Mouse (Mus musculus): ENCODE measurements around the gene Gm572.

The Gm572 gene

GRCm38 (mm10) chr4:148643291-148644156 lies at the start of gene Gm572:
Gene Gm572 (plus strand): TSS chr4:148643317.
- in situ Hi-C loops (cut with MboI; ENCODE audit: low sequenced_read_pairs), result no loop called here

- in situ Hi-C loops (cut with MboI; ENCODE audit: low sequenced_read_pairs), result no loop called here
These were observed 49.1 kb upstream of the Gm572 start for GRCm38 (mm10) chr4:148593996-148594395.

- in situ Hi-C loops (cut with MboI; ENCODE audit: low sequenced_read_pairs), result no loop called here
These were observed 47.2 kb upstream of the Gm572 start for GRCm38 (mm10) chr4:148595916-148596315.

- in situ Hi-C loops (cut with MboI; ENCODE audit: low sequenced_read_pairs), result no loop called here
These were observed 46.4 kb upstream of the Gm572 start for GRCm38 (mm10) chr4:148596731-148597130.

GRCm38 (mm10) chr4:148598826-148599225 lies 44.3 kb upstream of the Gm572 start:
- in situ Hi-C loops (cut with MboI; ENCODE audit: low sequenced_read_pairs), result no loop called here

- in situ Hi-C loops (cut with MboI; ENCODE audit: low sequenced_read_pairs), result loop anchor here (25.0 kb wide), 1 partner anchor 438 kb away; the partner anchor contains the start of genes Fbxo2, Fbxo44 and Fbxo6
These were observed 42.8 kb upstream of the Gm572 start for GRCm38 (mm10) chr4:148600316-148600715.

GRCm38 (mm10) chr4:148601871-148602270 lies 41.2 kb upstream of the Gm572 start:
- in situ Hi-C loops (cut with MboI; ENCODE audit: low sequenced_read_pairs), result loop anchor here (25.0 kb wide), 1 partner anchor 440 kb away; the partner anchor contains the start of genes Fbxo2, Fbxo44 and Fbxo6

- in situ Hi-C loops (cut with MboI; ENCODE audit: low sequenced_read_pairs), result loop anchor here (25.0 kb wide), 1 partner anchor 440 kb away; the partner anchor contains the start of genes Fbxo2, Fbxo44 and Fbxo6
These were observed 40.6 kb upstream of the Gm572 start, which contains the start of gene Masp2 for GRCm38 (mm10) chr4:148602357-148603120. Gene Masp2 (plus strand): TSS chr4:148602554.

- in situ Hi-C loops (cut with MboI; ENCODE audit: low sequenced_read_pairs), result loop anchor here (25.0 kb wide), 1 partner anchor 441 kb away; the partner anchor contains the start of genes Fbxo2, Fbxo44 and Fbxo6
These were observed 39.6 kb upstream of the Gm572 start for GRCm38 (mm10) chr4:148603376-148604139.

GRCm38 (mm10) chr4:148604141-148604540 lies 39.0 kb upstream of the Gm572 start:
- in situ Hi-C loops (cut with MboI; ENCODE audit: low sequenced_read_pairs), result loop anchor here (25.0 kb wide), 1 partner anchor 442 kb away; the partner anchor contains the start of genes Fbxo2, Fbxo44 and Fbxo6

GRCm38 (mm10) chr4:148604541-148605165 lies 38.5 kb upstream of the Gm572 start:
- in situ Hi-C loops (cut with MboI; ENCODE audit: low sequenced_read_pairs), result loop anchor here (25.0 kb wide), 1 partner anchor 442 kb away; the partner anchor contains the start of genes Fbxo2, Fbxo44 and Fbxo6

GRCm38 (mm10) chr4:148607758-148608157 lies 35.4 kb upstream of the Gm572 start:
- in situ Hi-C loops (cut with MboI; ENCODE audit: low sequenced_read_pairs), result loop anchor here (25.0 kb wide), 1 partner anchor 445 kb away; the partner anchor contains the start of genes Fbxo2, Fbxo44 and Fbxo6

GRCm38 (mm10) chr4:148609805-148610204 lies 33.3 kb upstream of the Gm572 start:
- in situ Hi-C loops (cut with MboI; ENCODE audit: low sequenced_read_pairs), result loop anchor here (25.0 kb wide), 1 partner anchor 448 kb away; the partner anchor contains the start of genes Fbxo2, Fbxo44 and Fbxo6

GRCm38 (mm10) chr4:148610631-148611364 lies 32.3 kb upstream of the Gm572 start:
- in situ Hi-C loops (cut with MboI; ENCODE audit: low sequenced_read_pairs), result loop anchor here (25.0 kb wide), 1 partner anchor 448 kb away; the partner anchor contains the start of genes Fbxo2, Fbxo44 and Fbxo6

GRCm38 (mm10) chr4:148612557-148612956 lies 30.6 kb upstream of the Gm572 start:
- in situ Hi-C loops (cut with MboI; ENCODE audit: low sequenced_read_pairs), result loop anchor here (25.0 kb wide), 1 partner anchor 450 kb away; the partner anchor contains the start of genes Fbxo2, Fbxo44 and Fbxo6

GRCm38 (mm10) chr4:148613738-148614137 lies 29.4 kb upstream of the Gm572 start:
- in situ Hi-C loops (cut with MboI; ENCODE audit: low sequenced_read_pairs), result loop anchor here (25.0 kb wide), 1 partner anchor 451 kb away; the partner anchor contains the start of genes Fbxo2, Fbxo44 and Fbxo6

- in situ Hi-C loops (cut with MboI; ENCODE audit: low sequenced_read_pairs), result loop anchor here (25.0 kb wide), 1 partner anchor 458 kb away; the partner anchor contains the start of genes Fbxo2, Fbxo44 and Fbxo6
These were observed 23.3 kb upstream of the Gm572 start for GRCm38 (mm10) chr4:148619805-148620204.

GRCm38 (mm10) chr4:148620718-148621117 lies 22.4 kb upstream of the Gm572 start:
- in situ Hi-C loops (cut with MboI; ENCODE audit: low sequenced_read_pairs), result loop anchor here (25.0 kb wide), 1 partner anchor 458 kb away; the partner anchor contains the start of genes Fbxo2, Fbxo44 and Fbxo6
